Comparison of ENCODE assay signal across 13 mouse cellular contexts in the genomic region with DNA sequence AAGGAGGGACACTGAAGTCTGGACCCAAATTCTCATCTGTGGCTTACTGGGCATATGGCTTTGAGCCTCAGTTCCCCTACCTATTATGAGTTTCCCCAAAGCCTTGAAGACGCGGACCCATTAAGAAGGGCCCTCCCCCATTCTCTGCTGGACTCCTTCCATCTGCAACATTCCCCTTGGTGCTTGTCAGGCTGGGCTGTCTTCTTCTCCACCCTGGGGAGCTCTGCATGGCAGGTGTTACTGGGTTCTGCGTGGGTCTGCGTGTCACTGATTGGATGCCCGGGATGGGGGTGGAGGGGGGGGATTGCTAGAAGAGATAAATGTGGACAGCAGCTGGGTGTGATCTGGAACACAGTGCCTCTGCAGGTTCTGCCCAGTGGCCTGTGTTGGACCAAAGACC. TPM values are rescaled to one million over a fixed set of nuclear protein-coding genes. Genes with fewer than 3 reads are reported as not detected.
DNase-seq lines count a peak whose midpoint lies in the region; ATAC-seq and TF ChIP-seq lines count a peak whose summit lies in the region.
"Had no signal": no experiment of that assay in that cellular context is flagged by ENCODE, and none has a peak within 500 bp of the region (broad histone marks: within the 10 kb centered on the region; RNA-seq: fewer than 3 reads in every experiment).

No protein-coding gene starts in this region.

- no peak for TF ChIP-seq CTCF in heart, postnatal 0 days (IDR thresholded peaks at IDR 0.05; ENCODE audit: low read depth)
- TF ChIP-seq CTCF in heart, adult 2 months (IDR thresholded peaks at IDR 0.05) = no peak

- H3K27me3 ChIP-seq in heart, postnatal 0 days (ENCODE audit: control insufficient read depth, insufficient read depth, low read length) = no peaks in the 10 kb centered on the region
- H3K27me3 ChIP-seq in heart, adult 2 months (ENCODE audit: control insufficient read depth, insufficient read depth, low read length) = no peaks in the 10 kb centered on the region
- H3K27me3 ChIP-seq in midbrain, embryonic 10.5 days (ENCODE audit: low read depth, poor library complexity, severe bottlenecking) = no peaks in the 10 kb centered on the region
- H3K27me3 ChIP-seq in midbrain, embryonic 13.5 days = no peaks in the 10 kb centered on the region
- no peaks in the 10 kb centered on the region for H3K27me3 ChIP-seq in embryonic facial prominence, embryonic 10.5 days (replicated peaks; ENCODE audit: low read depth, poor library complexity, severe bottlenecking)

- no peaks in the 10 kb centered on the region for H3K79me2 ChIP-seq in heart, adult 2 months (replicated peaks; ENCODE audit: control insufficient read depth, insufficient read depth, low read length)

- TF ChIP-seq EP300 in heart, postnatal 0 days (IDR thresholded peaks at IDR 0.05; ENCODE audit: low read depth) = no peak
- no peak for TF ChIP-seq EP300 in heart, adult 2 months (IDR thresholded peaks at IDR 0.05; ENCODE audit: insufficient read depth, low read depth, low read length)

- H3K9me3 ChIP-seq in heart, postnatal 0 days (replicated peaks; ENCODE audit: control insufficient read depth, low read length) = no peaks in the 10 kb centered on the region
- H3K9me3 ChIP-seq in midbrain, embryonic 10.5 days (replicated peaks) = no peaks in the 10 kb centered on the region
- no peaks in the 10 kb centered on the region for H3K9me3 ChIP-seq in midbrain, embryonic 13.5 days
- H3K9me3 ChIP-seq in embryonic facial prominence, embryonic 10.5 days = no peaks in the 10 kb centered on the region

- no peak overlapping the region for H3K9ac ChIP-seq in heart, postnatal 0 days (replicated peaks; ENCODE audit: low read depth, low read length)
- no peak overlapping the region for H3K9ac ChIP-seq in heart, adult 2 months (ENCODE audit: low read depth, low read length)
- H3K9ac ChIP-seq in midbrain, embryonic 13.5 days (replicated peaks) = no peak overlapping the region

- H3K36me3 ChIP-seq in heart, postnatal 0 days (replicated peaks; ENCODE audit: control insufficient read depth, insufficient read depth, low read length) = 0 out of 2 replicates have a peak, but pooled peaks cover 6% of the 10 kb centered on the region
- no peaks in the 10 kb centered on the region for H3K36me3 ChIP-seq in heart, adult 2 months (ENCODE audit: control insufficient read depth, insufficient read depth, low read length)
- H3K36me3 ChIP-seq in midbrain, embryonic 10.5 days = peaks cover 20% of the 10 kb centered on the region
- H3K36me3 ChIP-seq in midbrain, embryonic 13.5 days = no peaks in the 10 kb centered on the region
- H3K36me3 ChIP-seq in embryonic facial prominence, embryonic 10.5 days (replicated peaks) = peaks cover 16% of the 10 kb centered on the region; the same call in 1 of the 2 replicates

- H3K4me3 ChIP-seq in heart, postnatal 0 days (ENCODE audit: low read depth, low read length) = no peak overlapping the region
- no peak overlapping the region for H3K4me3 ChIP-seq in heart, adult 2 months
- H3K4me3 ChIP-seq in midbrain, embryonic 10.5 days = no peak overlapping the region
- no peak overlapping the region for H3K4me3 ChIP-seq in midbrain, embryonic 13.5 days (replicated peaks)
- H3K4me3 ChIP-seq in embryonic facial prominence, embryonic 10.5 days = no peak overlapping the region

- WGBS in heart, postnatal 0 days = 65% methylated on average over 5 of the region's 5 CpGs
- whole genome bisulfite sequencing in heart, adult 2 months = 50% methylated on average over 5 of the region's 5 CpGs
- WGBS in midbrain, embryonic 10.5 days = 66% methylated on average over 5 of the region's 5 CpGs
- WGBS in midbrain, embryonic 13.5 days = 68% methylated on average over 5 of the region's 5 CpGs
- 76% methylated on average over 5 of the region's 5 CpGs for WGBS in embryonic facial prominence, embryonic 10.5 days

- peaks cover 28% of the 10 kb centered on the region for H3K4me1 ChIP-seq in heart, postnatal 0 days (ENCODE audit: control insufficient read depth, insufficient read depth)
- H3K4me1 ChIP-seq in heart, adult 2 months (ENCODE audit: control insufficient read depth, insufficient read depth, low read length) = peaks cover 31% of the 10 kb centered on the region
- peaks cover 55% of the 10 kb centered on the region for H3K4me1 ChIP-seq in midbrain, embryonic 10.5 days
- peaks cover 26% of the 10 kb centered on the region for H3K4me1 ChIP-seq in midbrain, embryonic 13.5 days (replicated peaks)
- H3K4me1 ChIP-seq in embryonic facial prominence, embryonic 10.5 days = peaks cover 51% of the 10 kb centered on the region

- ATAC-seq in heart, postnatal 0 days (ENCODE audit: insufficient read depth, low read depth) = no peak
- no peak for ATAC-seq in midbrain, embryonic 13.5 days
- ATAC-seq: hindbrain, postnatal 0 days had no signal

- 0 out of 2 replicates have a peak overlapping the region, but pooled peaks have one; percentile 41 for H3K27ac ChIP-seq in heart, postnatal 0 days (ENCODE audit: low read depth)
- no peak overlapping the region for H3K27ac ChIP-seq in heart, adult 2 months
- peak overlapping the region; percentile 78 for H3K27ac ChIP-seq in midbrain, embryonic 10.5 days (replicated peaks)
- H3K27ac ChIP-seq in midbrain, embryonic 13.5 days = no peak overlapping the region
- peak overlapping the region; percentile 66 for H3K27ac ChIP-seq in embryonic facial prominence, embryonic 10.5 days (replicated peaks)
- H3K27ac ChIP-seq: hindbrain, postnatal 0 days; macrophage had no signal

- no peak for DNase-seq in heart, postnatal 0 days (ENCODE audit: low spot score)
- DNase-seq in heart, adult 2 months = no peak
- DNase-seq in midbrain, embryonic 10.5 days (ENCODE audit: low spot score) = no peak
- no peak for DNase-seq in embryonic facial prominence, embryonic 10.5 days (ENCODE audit: low spot score)
- no peak for DNase-seq in spleen, postnatal 36 days (ENCODE audit: low spot score in 2 of 2)
- no peak for DNase-seq in adrenal gland, adult 18-20 months (ENCODE audit: low spot score in 2 of 2)
- DNase-seq: cerebellum, adult 9-11 months; liver; right cerebral cortex, adult 18-20 months; thymus, adult 18-20 months had no signal

- no peak for TF ChIP-seq POLR2A in heart, adult 2 months (IDR thresholded peaks at IDR 0.05; ENCODE audit: insufficient read depth, low read depth, low read length)

- intact Hi-C loops in heart, adult 2 months (cut with DNase I) = loop anchor here (5.0 kb wide), 2 partner anchors 34 to 59 kb away; partner anchors contain the start of gene Nek6

- H3K4me2 ChIP-seq in heart, postnatal 0 days (ENCODE audit: low read depth, low read length) = no peak overlapping the region
- no peak overlapping the region for H3K4me2 ChIP-seq in midbrain, embryonic 13.5 days (replicated peaks)

RNA-seq across cellular contexts. Expression of gene Nek6, which starts 35.3 kb away (rescaled TPM):
- total RNA-seq in heart, postnatal 0 days (2014; rRNA removed; ENCODE audit: low replicate concordance) = 12.3 and 18.1 TPM in 2 replicates
- polyA plus RNA-seq in heart, postnatal 0 days (2015; fragmentation: Nextera tagmentation; extraction: Ambion mirVana) = 25.5 and 26.5 TPM in 2 replicates
- 1 to 10 TPM; 2.9 to 3.3 TPM for total RNA-seq in heart, adult 2 months (2021)
- polyA plus RNA-seq in heart, adult 2 months (2012; rRNA removed) = 5.5 and 5.8 TPM in 2 replicates
- polyA plus RNA-seq in midbrain, embryonic 10.5 days (2016; fragmentation: Nextera tagmentation; extraction: Ambion mirVana) = 87.4 and 96.9 TPM in 2 replicates
- 63.2 and 72.9 TPM in 2 replicates for polyA plus RNA-seq in midbrain, embryonic 13.5 days (2015; fragmentation: Nextera tagmentation; extraction: Ambion mirVana)
- 85.4 and 85.8 TPM in 2 replicates for polyA plus RNA-seq in embryonic facial prominence, embryonic 10.5 days (2016; fragmentation: Nextera tagmentation; extraction: Ambion mirVana)
- 10 to 100 TPM; 15.9 to 18.6 TPM for total RNA-seq in adrenal gland, adult 18-20 months (2021)

Comparison
In these comparisons a context has a peak if more than half of its experiments do, and no peak if none do; other contexts are left out.
1. H3K27ac ChIP-seq: peak in heart, postnatal 0 days (single experiment), midbrain, embryonic 10.5 days (single experiment) and embryonic facial prominence, embryonic 10.5 days (single experiment); none in heart, adult 2 months (single experiment) and midbrain, embryonic 13.5 days (single experiment).